Mouse (Mus musculus) lung, postnatal 0 days (tissue): Measurements from ENCODE around the gene Scarf1. TPM values are rescaled to one million over a fixed set of nuclear protein-coding genes. Genes with fewer than 3 reads are reported as not detected.
A peak's percentile ranks its signal among the peaks of the same experiment; 100 is the strongest.

Experiments used
- ATAC-seq: fragments of 200-750 bp; cut with Nextera tagmentation; 2 replicates; pipeline ENCODE4 v1.8.0; 2017; ENCODE audit warnings: moderate library complexity
- DNase-seq: peaks from one replicate; pipeline ENCODE4 v3.0.0-alpha.2; 2016; ENCODE audit warnings: low spot score
- H3K27ac ChIP-seq: fragments of 300-500 bp; sonication (generic); 2 replicates; pipeline ENCODE4 v1.5.1; 2014; ENCODE audit warnings: antibody characterized with exemption, mild to moderate bottlenecking, low read length, mixed read lengths
- H3K27me3 ChIP-seq: fragments of 300-500 bp; sonication (generic); replicated peaks from 2 replicates; pipeline ENCODE4 v1.6.1; 2014; ENCODE audit warnings: low read length, mixed read lengths; ENCODE audit not compliant: insufficient read depth
- H3K36me3 ChIP-seq: fragments of 300-500 bp; sonication (generic); 2 replicates; pipeline ENCODE4 v1.6.1; 2014; ENCODE audit warnings: low read length, mixed read lengths; ENCODE audit not compliant: insufficient read depth
- H3K4me1 ChIP-seq: fragments of 300-500 bp; sonication (generic); 2 replicates; pipeline ENCODE4 v1.6.1; 2014; ENCODE audit warnings: antibody characterized with exemption, low read depth, low read length, mixed read lengths; ENCODE audit not compliant: insufficient read depth
- H3K4me2 ChIP-seq: fragments of 300-500 bp; sonication (generic); replicated peaks from 2 replicates; pipeline ENCODE4 v1.6.1; 2014; ENCODE audit warnings: low read depth, mild to moderate bottlenecking, low read length, moderate library complexity, mixed read lengths
- H3K4me3 ChIP-seq: fragments of 300-500 bp; sonication (generic); 2 replicates; pipeline ENCODE4 v1.5.1; 2014; ENCODE audit warnings: low read depth, low read length
- H3K9ac ChIP-seq: fragments of 300-500 bp; sonication (generic); replicated peaks from 2 replicates; pipeline ENCODE4 v1.6.1; 2014; ENCODE audit warnings: low read depth, mild to moderate bottlenecking
- H3K9me3 ChIP-seq: fragments of 300-500 bp; sonication (generic); 2 replicates; pipeline ENCODE4 v1.6.1; 2016; ENCODE audit warnings: low read length, mixed read lengths
- CTCF ChIP-seq: IDR thresholded peaks from 2 replicates; pipeline ENCODE4 v1.5.1; 2016; ENCODE audit warnings: antibody characterized with exemption, mild to moderate bottlenecking
- EP300 ChIP-seq: IDR thresholded peaks from 2 replicates; pipeline ENCODE4 v1.6.1; 2016; ENCODE audit warnings: antibody characterized with exemption, mild to moderate bottlenecking, control low read depth
- WGBS: fragments of 180-500 bp; shearing (Covaris S2); extraction: QIAGEN DNeasy Blood & Tissue Kit; methylation state at CpG from one replicate; pipeline ENCODE4 v1.1.7; 2014; 5-methylcytosine and 5-hydroxymethylcytosine counted together
- polyA plus RNA-seq: library from polyadenylated mRNA; unstranded; fragments of >200 nt; fragmentation: Nextera tagmentation; extraction: Ambion mirVana; gene quantifications from 2 replicates; pipeline ENCODE4 v1.2.1, GENCODE M21; 2015

Scarf1 gene
- polyA plus RNA-seq, 1 experiment from 2014 or later, result 18.5 TPM

- Histone ChIP-seq H3K36me3 (0 out of 2 replicates have a peak, but pooled peaks cover 8% of the 10 kb centered on the region), H3K4me2 (no peak overlapping the region), H3K4me1 (peaks cover 37% of the 10 kb centered on the region), H3K27me3 (no peaks in the 10 kb centered on the region), H3K27ac (no peak overlapping the region), H3K4me3 (no peak overlapping the region), H3K9ac (no peak overlapping the region), H3K9me3 (no peaks in the 10 kb centered on the region)
- TF ChIP-seq EP300 (no peak), CTCF (no peak)
- DNase-seq (no peak), ATAC-seq (no peak)
- WGBS, result 91% methylated on average over 12 of the region's 12 CpGs
Observed at GRCm38 (mm10) chr11:75568962-75569361, 55.6 kb downstream of the Scarf1 start.

GRCm38 (mm10) chr11:75570375-75571125 is 57.2 kb downstream of the Scarf1 start:
- ATAC-seq, result 0 out of 2 replicates have a peak, but pooled peaks have one; percentile 8
- 0 out of 2 replicates have a peak, but pooled peaks cover 8% of the 10 kb centered on the region for H3K36me3 ChIP-seq
- H3K4me1 ChIP-seq, result peaks cover 32% of the 10 kb centered on the region
- WGBS, result 85% methylated on average over 17 of the region's 17 CpGs
- H3K27ac ChIP-seq, result peak overlapping the region; percentile 55
- H3K4me2 ChIP-seq, result no peak overlapping the region
- H3K27me3 ChIP-seq, result no peaks in the 10 kb centered on the region
- no peaks in the 10 kb centered on the region for H3K9me3 ChIP-seq
- no peak for DNase-seq
- H3K9ac ChIP-seq, result no peak overlapping the region
- H3K4me3 ChIP-seq, result no peak overlapping the region
- no peak for TF ChIP-seq EP300
- no peak for TF ChIP-seq CTCF

GRCm38 (mm10) chr11:75571126-75571990 is 58.0 kb downstream of the Scarf1 start:
- Histone ChIP-seq H3K4me3 (no peak overlapping the region), H3K4me1 (peaks cover 26% of the 10 kb centered on the region), H3K9ac (no peak overlapping the region), H3K27ac (peak overlapping the region; percentile 64), H3K36me3 (0 out of 2 replicates have a peak, but pooled peaks cover 8% of the 10 kb centered on the region), H3K4me2 (no peak overlapping the region), H3K27me3 (no peaks in the 10 kb centered on the region), H3K9me3 (no peaks in the 10 kb centered on the region)
- peak; percentile 54 for ATAC-seq
- DNase-seq, result peak; percentile 75
- 53% methylated on average over 13 of the region's 14 CpGs for WGBS
- TF ChIP-seq EP300, result peak; percentile 8; the same call in 1 of the 2 replicates
- no peak for TF ChIP-seq CTCF

GRCm38 (mm10) chr11:75572301-75572791 is 59.0 kb downstream of the Scarf1 start:
- DNase-seq (no peak), ATAC-seq (no peak)
- Histone ChIP-seq H3K4me3 (no peak overlapping the region), H3K36me3 (0 out of 2 replicates have a peak, but pooled peaks cover 8% of the 10 kb centered on the region), H3K4me1 (peaks cover 17% of the 10 kb centered on the region), H3K27me3 (no peaks in the 10 kb centered on the region), H3K27ac (peak overlapping the region; percentile 64; the same call in 1 of the 2 replicates), H3K4me2 (0 out of 2 replicates have a peak overlapping the region, but pooled peaks have one; percentile 17), H3K9ac (no peak overlapping the region), H3K9me3 (no peaks in the 10 kb centered on the region)
- WGBS, result 15% methylated on average over 9 of the region's 10 CpGs
- no peak for TF ChIP-seq EP300

- ATAC-seq, result peak; percentile 85
- H3K27me3 ChIP-seq, result no peaks in the 10 kb centered on the region
- H3K4me2 ChIP-seq, result 0 out of 2 replicates have a peak overlapping the region, but pooled peaks have one; percentile 17
- TF ChIP-seq CTCF (peak; percentile 97), EP300 (no peak)
- H3K4me1 ChIP-seq, result peaks cover 17% of the 10 kb centered on the region
- WGBS, result 6% methylated on average over 12 of the region's 12 CpGs
- H3K27ac ChIP-seq, result peak overlapping the region; percentile 64; the same call in 1 of the 2 replicates
- peak; percentile 94 for DNase-seq
- no peak overlapping the region for H3K4me3 ChIP-seq
- 0 out of 2 replicates have a peak, but pooled peaks cover 8% of the 10 kb centered on the region for H3K36me3 ChIP-seq
- H3K9me3 ChIP-seq, result no peaks in the 10 kb centered on the region
- H3K9ac ChIP-seq, result no peak overlapping the region
Observed at GRCm38 (mm10) chr11:75572854-75573650, 59.7 kb downstream of the Scarf1 start.
